Mouse (Mus musculus): ENCODE measurements around the gene Zbtb12.

The Zbtb12 gene

DNA sequence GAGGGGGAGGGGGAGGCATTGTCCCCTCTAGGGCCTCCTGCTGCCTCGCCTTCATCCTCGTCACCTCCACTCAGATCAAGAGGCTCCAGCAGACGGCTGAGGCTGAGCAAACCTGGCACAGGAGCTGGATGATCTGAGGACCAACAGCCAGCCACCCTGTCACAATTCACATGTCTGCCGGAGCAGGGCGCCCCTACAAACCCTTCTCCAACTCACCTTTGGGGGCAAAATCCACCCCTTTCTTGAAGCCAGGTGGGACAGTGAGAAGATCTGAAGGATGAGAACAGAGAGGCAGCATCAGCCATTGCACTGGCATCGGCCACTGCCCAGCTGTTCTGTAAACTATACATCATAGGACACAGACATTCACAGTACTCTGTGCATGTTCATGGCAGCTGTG is 32.1 kb upstream of the Zbtb12 start:
- Histone ChIP-seq H3K4me3 (replicated peaks; ENCODE audit: low read length) (no peak overlapping the region), H3K27me3 (ENCODE audit: insufficient read depth, low read length) (no peaks in the 10 kb centered on the region), H3K9me3 (ENCODE audit: low read length) (no peaks in the 10 kb centered on the region), H3K36me3 (ENCODE audit: insufficient read depth, low read length) (peaks cover 75% of the 10 kb centered on the region), H3K4me1 (replicated peaks; ENCODE audit: low read depth, low read length) (peaks cover 29% of the 10 kb centered on the region)
- TF ChIP-seq NANOG (IDR thresholded peaks at IDR 0.05; ENCODE audit: borderline replicate concordance, low read length): no peak
- TF ChIP-seq CTCF (conservative IDR thresholded peaks at IDR 0.05; ENCODE audit: low read length): no peak
- no peak for TF ChIP-seq POU5F1 (IDR thresholded peaks at IDR 0.05; ENCODE audit: borderline replicate concordance, low read length)

GRCm38 (mm10) chr17:34847615-34848014 is 31.7 kb upstream of the Zbtb12 start:
- Histone ChIP-seq H3K9me3 (ENCODE audit: low read length) (no peaks in the 10 kb centered on the region), H3K36me3 (ENCODE audit: insufficient read depth, low read length) (peaks cover 75% of the 10 kb centered on the region), H3K4me3 (replicated peaks; ENCODE audit: low read length) (no peak overlapping the region), H3K27me3 (ENCODE audit: insufficient read depth, low read length) (no peaks in the 10 kb centered on the region), H3K4me1 (replicated peaks; ENCODE audit: low read depth, low read length) (peaks cover 29% of the 10 kb centered on the region)
- TF ChIP-seq POU5F1 (IDR thresholded peaks at IDR 0.05; ENCODE audit: borderline replicate concordance, low read length) (no peak), NANOG (IDR thresholded peaks at IDR 0.05; ENCODE audit: borderline replicate concordance, low read length) (no peak)

- H3K27me3 ChIP-seq (ENCODE audit: insufficient read depth, low read length): no peaks in the 10 kb centered on the region
- H3K9me3 ChIP-seq (ENCODE audit: low read length): no peaks in the 10 kb centered on the region
- H3K4me3 ChIP-seq (replicated peaks; ENCODE audit: low read length): peak within 1 kb of the TSS; percentile 99
- peaks cover 38% of the 10 kb centered on the region for H3K4me1 ChIP-seq (replicated peaks; ENCODE audit: low read depth, low read length)
- no peak for TF ChIP-seq POU5F1 (IDR thresholded peaks at IDR 0.05; ENCODE audit: borderline replicate concordance, low read length)
- TF ChIP-seq CTCF (conservative IDR thresholded peaks at IDR 0.05; ENCODE audit: low read length): no peak
- no peak for TF ChIP-seq NANOG (IDR thresholded peaks at IDR 0.05; ENCODE audit: borderline replicate concordance, low read length)
- peaks cover 75% of the 10 kb centered on the region for H3K36me3 ChIP-seq (ENCODE audit: insufficient read depth, low read length)
These were observed 29.4 kb upstream of the Zbtb12 start, which contains the start of the genes Skiv2l and Nelfe for GRCm38 (mm10) chr17:34849722-34850516. Gene Skiv2l, minus strand, starts transcription at chr17:34850210. Gene Nelfe, plus strand, starts transcription at chr17:34850391.

DNA sequence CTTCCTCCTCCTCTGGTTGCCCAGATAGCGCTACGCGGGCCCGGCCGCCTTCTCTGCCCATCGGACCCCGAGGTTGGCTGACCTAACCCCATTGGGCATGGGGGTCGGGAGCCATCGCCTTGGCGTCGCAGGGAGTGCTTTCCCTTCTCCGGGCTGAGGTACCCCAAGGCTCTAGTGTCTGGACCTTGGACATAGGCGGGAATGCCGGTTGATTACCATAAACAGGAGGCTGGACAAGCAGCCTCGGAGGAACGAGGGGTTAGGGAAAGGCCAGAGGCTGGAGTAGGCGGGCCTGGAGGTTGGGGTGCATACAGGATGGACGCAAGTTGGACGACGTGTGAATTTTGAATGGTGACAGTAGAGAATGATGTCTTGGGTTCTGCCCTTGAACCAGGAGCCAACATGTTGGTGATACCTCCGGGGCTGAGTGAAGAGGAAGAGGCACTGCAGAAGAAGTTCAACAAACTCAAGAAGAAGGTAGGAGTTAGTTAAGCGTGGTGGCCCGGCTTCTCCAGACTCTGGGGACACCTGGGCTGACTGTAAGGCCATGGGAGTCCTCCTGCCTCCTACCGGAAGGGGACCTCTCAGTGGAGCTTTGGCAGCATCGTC is 28.7 kb upstream of the Zbtb12 start:
- Histone ChIP-seq H3K27me3 (ENCODE audit: insufficient read depth, low read length) (no peaks in the 10 kb centered on the region), H3K9me3 (ENCODE audit: low read length) (no peaks in the 10 kb centered on the region), H3K4me3 (replicated peaks; ENCODE audit: low read length) (peak overlapping the region; percentile 99), H3K36me3 (ENCODE audit: insufficient read depth, low read length) (peaks cover 75% of the 10 kb centered on the region), H3K4me1 (replicated peaks; ENCODE audit: low read depth, low read length) (peaks cover 38% of the 10 kb centered on the region)
- no peak for TF ChIP-seq POU5F1 (IDR thresholded peaks at IDR 0.05; ENCODE audit: borderline replicate concordance, low read length)
- TF ChIP-seq CTCF (conservative IDR thresholded peaks at IDR 0.05; ENCODE audit: low read length): no peak
- TF ChIP-seq NANOG (IDR thresholded peaks at IDR 0.05; ENCODE audit: borderline replicate concordance, low read length): no peak

DNA sequence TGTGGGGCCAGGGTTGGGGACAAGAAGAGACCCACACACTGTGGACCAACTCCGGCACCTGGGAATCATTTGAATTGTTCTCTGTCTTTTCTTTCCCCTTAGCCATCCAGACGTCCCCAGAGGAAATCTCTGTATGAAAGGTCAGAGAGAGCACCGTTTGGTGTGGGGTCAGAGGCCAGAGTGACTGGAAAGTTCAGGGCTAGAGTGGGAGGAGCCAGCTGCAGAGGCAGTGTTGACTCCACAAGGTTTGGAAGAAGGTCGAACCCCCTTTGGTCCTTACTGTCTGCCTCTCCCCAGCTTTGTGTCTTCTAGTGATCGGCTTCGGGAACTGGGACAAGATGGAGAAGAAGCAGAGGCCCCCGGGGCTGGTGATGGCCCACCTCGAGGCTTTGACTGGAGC is 25.8 kb upstream of the Zbtb12 start:
- no peak for TF ChIP-seq CTCF (conservative IDR thresholded peaks at IDR 0.05; ENCODE audit: low read length)
- TF ChIP-seq NANOG (IDR thresholded peaks at IDR 0.05; ENCODE audit: borderline replicate concordance, low read length): no peak
- TF ChIP-seq POU5F1 (IDR thresholded peaks at IDR 0.05; ENCODE audit: borderline replicate concordance, low read length): no peak
- Histone ChIP-seq H3K4me3 (replicated peaks; ENCODE audit: low read length) (no peak overlapping the region), H3K27me3 (ENCODE audit: insufficient read depth, low read length) (no peaks in the 10 kb centered on the region), H3K4me1 (replicated peaks; ENCODE audit: low read depth, low read length) (peaks cover 52% of the 10 kb centered on the region), H3K36me3 (ENCODE audit: insufficient read depth, low read length) (peaks cover 78% of the 10 kb centered on the region), H3K9me3 (ENCODE audit: low read length) (no peaks in the 10 kb centered on the region)

- peaks cover 86% of the 10 kb centered on the region for H3K36me3 ChIP-seq (ENCODE audit: insufficient read depth, low read length)
- no peaks in the 10 kb centered on the region for H3K9me3 ChIP-seq (ENCODE audit: low read length)
- TF ChIP-seq NANOG (IDR thresholded peaks at IDR 0.05; ENCODE audit: borderline replicate concordance, low read length) (no peak), POU5F1 (IDR thresholded peaks at IDR 0.05; ENCODE audit: borderline replicate concordance, low read length) (no peak), CTCF (conservative IDR thresholded peaks at IDR 0.05; ENCODE audit: low read length) (no peak)
These were observed 24.5 kb upstream of the Zbtb12 start for GRCm38 (mm10) chr17:34854761-34855160.

DNA sequence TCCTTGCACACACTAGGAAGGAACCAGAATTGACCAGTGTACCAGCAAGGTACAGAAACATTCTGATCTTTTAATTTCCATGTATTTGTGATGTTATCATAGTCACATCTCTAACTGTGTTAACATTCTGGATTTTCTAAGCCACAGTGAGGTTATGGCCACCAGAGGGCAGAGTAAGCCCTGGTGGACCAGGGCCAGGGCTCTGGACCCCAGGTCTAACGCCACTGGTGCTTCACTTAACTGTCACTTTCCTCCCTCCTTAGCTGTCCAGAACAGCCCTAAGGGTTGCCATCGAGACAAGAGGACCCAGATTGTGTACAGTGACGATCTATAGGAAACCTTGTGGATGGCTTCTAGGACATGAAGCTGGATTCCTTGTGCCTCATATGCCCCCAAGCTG is 23.5 kb upstream of the Zbtb12 start:
- Histone ChIP-seq H3K4me1 (replicated peaks; ENCODE audit: low read depth, low read length) (peaks cover 37% of the 10 kb centered on the region), H3K27me3 (ENCODE audit: insufficient read depth, low read length) (no peaks in the 10 kb centered on the region), H3K4me3 (replicated peaks; ENCODE audit: low read length) (no peak overlapping the region), H3K36me3 (ENCODE audit: insufficient read depth, low read length) (peaks cover 86% of the 10 kb centered on the region), H3K9me3 (ENCODE audit: low read length) (no peaks in the 10 kb centered on the region)
- TF ChIP-seq CTCF (conservative IDR thresholded peaks at IDR 0.05; ENCODE audit: low read length) (peak; percentile 63), POU5F1 (IDR thresholded peaks at IDR 0.05; ENCODE audit: borderline replicate concordance, low read length) (no peak), NANOG (IDR thresholded peaks at IDR 0.05; ENCODE audit: borderline replicate concordance, low read length) (no peak)

More at GRCm38 (mm10) chr17:34854761-34855160, 24.5 kb upstream of the Zbtb12 start:
- peaks cover 41% of the 10 kb centered on the region for H3K4me1 ChIP-seq (replicated peaks; ENCODE audit: low read depth, low read length)
- no peaks in the 10 kb centered on the region for H3K27me3 ChIP-seq (ENCODE audit: insufficient read depth, low read length)
- no peak overlapping the region for H3K4me3 ChIP-seq (replicated peaks; ENCODE audit: low read length)

DNA sequence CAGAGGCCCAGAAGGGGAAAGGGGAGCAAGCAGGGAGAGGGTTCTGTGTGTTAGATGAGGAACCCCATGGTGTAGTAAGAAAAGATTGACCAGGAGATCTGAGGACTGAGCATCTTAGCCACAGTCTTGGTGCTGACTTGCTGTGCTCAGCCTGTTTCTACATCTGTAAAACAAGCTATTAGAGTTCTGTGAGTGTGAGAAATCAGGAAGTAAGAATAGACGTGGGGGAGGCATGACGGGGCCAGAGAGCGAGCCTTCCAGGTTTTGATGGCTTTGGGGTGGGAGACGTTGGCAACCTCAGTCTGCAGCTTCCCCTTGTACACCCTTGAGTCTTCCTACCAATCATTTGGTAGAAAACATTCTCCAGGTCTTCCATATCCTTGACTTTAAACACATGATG is 20.6 kb upstream of the Zbtb12 start:
- Histone ChIP-seq H3K36me3 (ENCODE audit: insufficient read depth, low read length) (peaks cover 59% of the 10 kb centered on the region), H3K9me3 (ENCODE audit: low read length) (no peaks in the 10 kb centered on the region), H3K4me1 (replicated peaks; ENCODE audit: low read depth, low read length) (peaks cover 16% of the 10 kb centered on the region), H3K27me3 (ENCODE audit: insufficient read depth, low read length) (peaks cover 15% of the 10 kb centered on the region), H3K4me3 (replicated peaks; ENCODE audit: low read length) (no peak overlapping the region)
- TF ChIP-seq POU5F1 (IDR thresholded peaks at IDR 0.05; ENCODE audit: borderline replicate concordance, low read length) (no peak), CTCF (conservative IDR thresholded peaks at IDR 0.05; ENCODE audit: low read length) (no peak), NANOG (IDR thresholded peaks at IDR 0.05; ENCODE audit: borderline replicate concordance, low read length) (no peak)
